Mouse (Mus musculus): ENCODE measurements around the gene Tfap2e. TPM values are rescaled to one million over a fixed set of nuclear protein-coding genes. Genes with fewer than 3 reads are reported as not detected.

Tfap2e gene
- polyA plus RNA-seq, 1 experiment from 2014 or later, result not detected

DNA sequence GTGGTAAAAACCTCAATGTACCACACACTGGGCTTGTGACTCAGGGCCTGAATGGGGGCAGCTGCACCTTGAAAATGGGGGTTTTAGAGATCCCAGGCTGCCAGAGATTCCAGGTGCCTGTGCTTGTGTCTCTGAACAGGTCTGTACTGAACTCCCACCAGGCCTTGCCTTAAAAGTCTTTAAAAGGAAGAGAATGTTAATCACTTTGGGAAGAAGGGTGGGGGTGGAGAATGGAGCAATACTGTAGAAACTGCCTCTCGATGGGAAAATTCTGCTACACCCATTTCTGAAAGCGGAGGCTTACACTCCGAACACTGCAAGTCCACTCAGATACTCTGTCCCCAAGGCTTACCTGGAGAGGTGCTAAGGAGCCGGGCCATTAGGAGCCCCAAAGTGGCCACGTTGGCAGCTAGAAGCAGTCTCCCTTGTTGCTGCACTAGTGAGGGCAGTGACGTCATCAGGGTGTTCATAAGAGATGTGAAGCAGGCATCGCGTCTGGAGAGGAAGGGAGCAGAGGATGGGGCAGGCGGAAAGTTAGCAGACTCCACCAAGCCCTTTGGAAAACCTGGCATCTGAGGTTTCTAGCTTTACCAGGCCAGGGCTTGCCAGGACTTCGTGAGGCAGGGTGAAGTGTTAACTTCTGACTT is 10.3 kb upstream of the Tfap2e start:
- 80% methylated on average over 10 of the region's 10 CpGs for WGBS

DNA sequence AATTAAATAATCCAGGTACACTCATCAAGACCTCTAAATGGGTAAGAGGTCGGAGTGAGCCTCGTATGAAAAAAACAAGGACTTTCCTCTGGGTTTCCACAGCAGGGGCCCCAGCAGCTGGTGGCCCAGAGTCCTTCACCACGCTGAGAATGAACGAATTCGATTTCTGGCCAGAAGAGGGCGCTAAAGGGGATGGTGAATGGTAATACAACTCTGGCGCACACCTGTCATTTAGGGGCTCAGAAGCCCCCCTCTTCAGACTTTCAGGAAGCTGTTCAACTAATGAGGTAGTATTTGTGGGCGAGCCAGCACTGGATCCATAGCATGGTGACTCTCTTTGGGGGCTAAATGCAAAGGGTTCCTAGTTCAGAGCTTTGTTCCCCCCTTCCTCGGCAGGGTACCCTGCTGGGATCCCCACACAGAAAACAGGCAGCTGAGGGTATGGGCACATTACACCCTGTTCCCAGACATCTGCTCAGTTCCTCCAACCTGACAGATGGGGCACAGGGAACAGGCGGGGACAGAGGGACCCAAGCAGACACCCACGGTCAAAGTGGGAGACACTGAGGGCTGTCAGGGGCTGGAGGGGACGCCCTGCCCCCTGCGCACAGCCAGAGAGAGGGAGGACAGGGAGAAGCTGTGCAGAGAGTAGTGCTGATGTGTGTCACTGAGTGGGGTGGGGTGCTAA is 9.6 kb upstream of the Tfap2e start:
- no peak overlapping the region for H3K4me3 ChIP-seq (ENCODE audit: low read length)
- peaks cover 21% of the 10 kb centered on the region for H3K36me3 ChIP-seq (ENCODE audit: control insufficient read depth, insufficient read depth, low read length)
- H3K9ac ChIP-seq (ENCODE audit: low read depth, low read length), result no peak overlapping the region
- no peak overlapping the region for H3K27ac ChIP-seq (ENCODE audit: low read length)
- WGBS, result 41% methylated on average over 13 of the region's 13 CpGs
- H3K4me2 ChIP-seq (ENCODE audit: low read depth, low read length), result no peak overlapping the region
- no peak for ATAC-seq
- H3K27me3 ChIP-seq (replicated peaks; ENCODE audit: control insufficient read depth, insufficient read depth, low read length), result no peaks in the 10 kb centered on the region
- H3K9me3 ChIP-seq (ENCODE audit: control insufficient read depth, low read length), result no peaks in the 10 kb centered on the region
- H3K4me1 ChIP-seq (ENCODE audit: control insufficient read depth, insufficient read depth, low read length), result peaks cover 17% of the 10 kb centered on the region

More for the DNA sequence above, 10.3 kb upstream of the Tfap2e start:
- no peak for ATAC-seq
- Histone ChIP-seq H3K9ac (ENCODE audit: low read depth, low read length) (no peak overlapping the region), H3K27me3 (replicated peaks; ENCODE audit: control insufficient read depth, insufficient read depth, low read length) (no peaks in the 10 kb centered on the region), H3K4me1 (ENCODE audit: control insufficient read depth, insufficient read depth, low read length) (peaks cover 17% of the 10 kb centered on the region), H3K9me3 (ENCODE audit: control insufficient read depth, low read length) (no peaks in the 10 kb centered on the region), H3K4me3 (ENCODE audit: low read length) (no peak overlapping the region), H3K27ac (ENCODE audit: low read length) (no peak overlapping the region), H3K4me2 (ENCODE audit: low read depth, low read length) (no peak overlapping the region), H3K36me3 (ENCODE audit: control insufficient read depth, insufficient read depth, low read length) (peaks cover 21% of the 10 kb centered on the region)

DNA sequence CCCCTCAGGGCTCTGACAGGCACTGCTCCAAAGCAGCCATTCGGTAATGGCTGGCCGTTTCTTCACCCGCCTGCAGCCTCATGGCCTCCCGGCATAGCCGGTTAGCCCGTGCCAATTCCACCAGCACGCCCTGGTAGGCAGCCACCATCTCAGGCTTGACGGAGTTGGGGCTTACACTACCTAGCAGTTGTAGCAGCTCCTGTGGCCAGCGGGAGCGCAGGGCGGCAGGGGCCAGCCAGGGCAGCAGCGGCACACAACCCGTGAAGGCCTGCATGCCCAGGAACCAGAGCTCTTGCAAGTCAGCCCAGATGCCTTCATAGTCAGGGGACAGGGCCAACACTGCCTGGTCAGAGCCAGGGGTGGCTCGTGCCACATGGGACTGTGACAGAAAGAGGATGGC is 8.8 kb upstream of the Tfap2e start:
- Histone ChIP-seq H3K27me3 (replicated peaks; ENCODE audit: control insufficient read depth, insufficient read depth, low read length) (no peaks in the 10 kb centered on the region), H3K4me1 (ENCODE audit: control insufficient read depth, insufficient read depth, low read length) (peaks cover 11% of the 10 kb centered on the region), H3K4me3 (ENCODE audit: low read length) (no peak overlapping the region), H3K4me2 (ENCODE audit: low read depth, low read length) (no peak overlapping the region), H3K9me3 (ENCODE audit: control insufficient read depth, low read length) (no peaks in the 10 kb centered on the region), H3K36me3 (ENCODE audit: control insufficient read depth, insufficient read depth, low read length) (peaks cover 21% of the 10 kb centered on the region), H3K9ac (ENCODE audit: low read depth, low read length) (no peak overlapping the region), H3K27ac (ENCODE audit: low read length) (no peak overlapping the region)
- no peak for ATAC-seq
- 91% methylated on average over 14 of the region's 14 CpGs for WGBS

DNA sequence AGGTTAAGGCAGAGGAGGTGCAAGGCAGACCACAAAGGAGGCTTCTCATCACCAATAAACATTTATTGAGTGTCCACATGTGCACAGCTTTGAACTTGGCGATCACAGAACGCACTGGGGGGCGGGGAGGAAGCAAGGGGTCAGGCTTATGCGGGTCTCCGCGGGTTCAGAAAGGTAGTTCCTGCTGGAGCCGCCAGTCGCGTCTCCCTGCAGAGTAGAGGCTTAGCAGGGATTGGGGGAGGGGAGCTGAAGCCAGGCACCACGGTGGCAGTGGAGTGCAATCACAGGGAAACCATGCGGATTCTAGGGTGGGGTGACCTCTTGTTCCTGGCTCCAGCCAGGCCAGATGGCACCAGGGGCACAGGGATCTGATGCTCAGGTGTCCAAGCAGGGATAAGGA is 7.7 kb upstream of the Tfap2e start:
- Histone ChIP-seq H3K27me3 (replicated peaks; ENCODE audit: control insufficient read depth, insufficient read depth, low read length) (peaks cover 4% of the 10 kb centered on the region; the same call in 1 of the 2 replicates), H3K4me2 (ENCODE audit: low read depth, low read length) (no peak overlapping the region), H3K36me3 (ENCODE audit: control insufficient read depth, insufficient read depth, low read length) (peaks cover 19% of the 10 kb centered on the region), H3K4me1 (ENCODE audit: control insufficient read depth, insufficient read depth, low read length) (0 out of 2 replicates have a peak, but pooled peaks cover 2% of the 10 kb centered on the region), H3K9me3 (ENCODE audit: control insufficient read depth, low read length) (no peaks in the 10 kb centered on the region), H3K9ac (ENCODE audit: low read depth, low read length) (no peak overlapping the region), H3K4me3 (ENCODE audit: low read length) (no peak overlapping the region), H3K27ac (ENCODE audit: low read length) (no peak overlapping the region)
- ATAC-seq, result no peak
- 16% methylated on average over 11 of the region's 11 CpGs for WGBS

DNA sequence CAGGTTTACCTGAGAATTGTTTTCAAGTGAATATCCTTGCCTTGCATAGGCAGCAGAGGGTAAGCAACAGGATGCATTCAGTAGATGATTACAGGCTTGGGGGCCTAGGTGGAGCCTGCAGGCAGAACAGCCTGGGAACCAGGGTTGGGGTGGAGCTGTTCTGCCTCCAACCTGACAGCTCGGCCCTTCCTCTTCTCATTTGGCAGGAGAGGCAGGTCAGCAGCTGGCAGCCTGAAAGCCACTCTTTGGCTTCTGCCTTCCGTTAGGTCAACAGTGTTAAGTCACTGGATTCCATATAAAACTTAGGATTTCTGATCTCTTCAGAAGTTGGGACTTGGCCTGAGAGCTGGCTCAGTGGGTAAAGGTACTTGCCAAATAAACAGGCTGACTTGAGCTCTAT is 6.9 kb upstream of the Tfap2e start:
- H3K27me3 ChIP-seq (replicated peaks; ENCODE audit: control insufficient read depth, insufficient read depth, low read length), result peaks cover 11% of the 10 kb centered on the region
- ATAC-seq, result no peak
- H3K9me3 ChIP-seq (ENCODE audit: control insufficient read depth, low read length), result no peaks in the 10 kb centered on the region
- H3K36me3 ChIP-seq (ENCODE audit: control insufficient read depth, insufficient read depth, low read length), result peaks cover 15% of the 10 kb centered on the region
- H3K9ac ChIP-seq (ENCODE audit: low read depth, low read length), result no peak overlapping the region
- H3K27ac ChIP-seq (ENCODE audit: low read length), result no peak overlapping the region
- no peak overlapping the region for H3K4me2 ChIP-seq (ENCODE audit: low read depth, low read length)
- WGBS, result 54% methylated on average over 2 of the region's 2 CpGs
- H3K4me3 ChIP-seq (ENCODE audit: low read length), result no peak overlapping the region
- H3K4me1 ChIP-seq (ENCODE audit: control insufficient read depth, insufficient read depth, low read length), result 0 out of 2 replicates have a peak, but pooled peaks cover 2% of the 10 kb centered on the region

DNA sequence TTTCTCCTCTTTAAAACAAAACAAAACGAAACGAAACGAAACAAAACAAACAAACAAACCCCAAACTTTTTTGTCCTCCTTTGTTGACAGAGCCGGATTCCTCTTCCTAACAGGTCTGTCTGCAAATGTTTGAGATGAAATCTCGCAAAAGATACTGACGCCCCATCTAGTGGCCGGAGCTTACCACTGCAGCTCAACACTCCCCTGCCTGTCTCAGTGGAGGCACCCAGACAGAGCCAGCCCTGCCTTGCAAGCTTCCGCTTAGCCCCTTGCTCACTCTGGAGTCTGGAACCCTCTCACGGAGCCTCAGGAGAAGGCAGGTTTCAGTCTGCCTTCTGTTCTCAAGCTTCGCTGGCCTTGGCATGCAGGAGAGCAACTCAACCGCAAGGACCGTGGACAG is 5.4 kb upstream of the Tfap2e start:
- Histone ChIP-seq H3K4me2 (ENCODE audit: low read depth, low read length) (0 out of 2 replicates have a peak overlapping the region, but pooled peaks have one; percentile 26), H3K4me1 (ENCODE audit: control insufficient read depth, insufficient read depth, low read length) (0 out of 2 replicates have a peak, but pooled peaks cover 2% of the 10 kb centered on the region), H3K36me3 (ENCODE audit: control insufficient read depth, insufficient read depth, low read length) (peaks cover 12% of the 10 kb centered on the region), H3K9ac (ENCODE audit: low read depth, low read length) (peak overlapping the region; percentile 48; the same call in 1 of the 2 replicates), H3K9me3 (ENCODE audit: control insufficient read depth, low read length) (no peaks in the 10 kb centered on the region), H3K4me3 (ENCODE audit: low read length) (no peak overlapping the region), H3K27ac (ENCODE audit: low read length) (no peak overlapping the region), H3K27me3 (replicated peaks; ENCODE audit: control insufficient read depth, insufficient read depth, low read length) (peaks cover 23% of the 10 kb centered on the region)
- ATAC-seq, result peak; percentile 75
- 2% methylated on average over 12 of the region's 12 CpGs for WGBS

DNA sequence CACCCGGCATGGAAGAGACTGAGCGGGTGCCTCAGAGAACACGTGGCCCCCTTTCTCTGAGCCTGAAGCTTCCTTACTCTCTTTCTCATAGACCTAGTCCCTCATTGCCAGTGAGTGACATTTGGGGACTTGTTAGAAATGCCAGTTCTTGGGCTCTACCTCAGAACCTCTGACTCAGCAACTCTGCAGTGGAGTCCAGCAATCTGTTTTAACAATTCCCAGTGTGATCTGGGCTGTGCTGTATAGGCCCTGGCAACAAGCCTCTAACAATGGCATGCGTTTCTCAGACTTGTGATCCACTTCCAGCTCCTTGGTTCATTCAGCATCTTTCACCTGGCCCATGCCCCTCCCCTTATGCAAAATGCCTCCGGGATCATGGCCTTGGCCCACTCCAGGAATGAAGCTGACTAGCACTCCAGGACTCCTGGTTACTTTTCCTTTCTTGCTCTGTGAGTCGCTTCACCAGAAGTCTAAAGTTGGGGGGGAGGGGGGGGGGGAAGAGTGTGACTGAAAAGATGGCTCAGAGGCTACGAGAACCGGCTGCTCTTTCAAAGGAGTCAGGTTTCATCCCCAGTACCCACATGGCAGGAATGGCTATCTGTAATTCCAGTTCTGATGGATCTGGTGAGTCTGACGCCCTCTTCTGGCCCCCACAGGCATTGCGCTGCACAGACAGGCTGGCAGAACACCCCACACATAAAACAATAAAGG is 4.1 kb upstream of the Tfap2e start:
- WGBS, result 22% methylated on average over 10 of the region's 10 CpGs
- ATAC-seq, result no peak
- H3K9ac ChIP-seq (ENCODE audit: low read depth, low read length), result no peak overlapping the region

DNA sequence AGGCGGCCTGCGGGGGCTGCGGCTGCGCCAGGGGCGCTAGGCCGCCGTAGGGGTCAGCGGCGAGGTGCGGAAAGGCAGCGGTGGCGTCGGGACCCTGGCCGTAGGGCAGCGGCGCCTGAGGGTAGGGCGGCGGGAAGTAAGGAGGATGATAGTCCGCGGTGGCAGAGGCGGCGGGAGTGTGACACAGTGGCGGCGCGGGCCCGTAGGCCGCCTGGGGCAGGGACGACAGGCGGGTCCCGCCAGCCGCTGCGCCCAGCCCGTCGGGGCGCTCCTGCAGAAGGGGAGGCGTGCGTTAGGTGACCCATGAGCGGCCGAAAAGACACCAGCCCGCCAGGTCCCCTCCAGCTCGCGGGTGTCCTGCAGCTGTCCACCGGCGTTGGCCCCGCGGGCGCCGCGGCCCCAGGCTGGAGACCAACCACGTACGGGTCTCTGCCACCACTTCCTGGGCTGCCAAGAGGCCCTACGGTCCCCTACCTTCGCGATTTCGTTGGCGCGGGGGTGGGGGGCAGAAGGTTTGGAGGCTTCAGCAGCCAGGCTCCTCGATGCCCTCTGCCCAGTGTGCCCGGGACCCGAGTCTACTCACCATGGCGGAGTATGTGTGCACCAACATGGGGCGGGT is 549 bp downstream of the Tfap2e start:
- H3K4me3 ChIP-seq (ENCODE audit: low read length), result peak overlapping the region; percentile 42
- 2% methylated on average over 61 of the region's 62 CpGs for WGBS
- peaks cover 10% of the 10 kb centered on the region for H3K4me1 ChIP-seq (ENCODE audit: control insufficient read depth, insufficient read depth, low read length)
- H3K27ac ChIP-seq (ENCODE audit: low read length), result no peak overlapping the region
- peak overlapping the region; percentile 38; the same call in 1 of the 2 replicates for H3K9ac ChIP-seq (ENCODE audit: low read depth, low read length)
- H3K9me3 ChIP-seq (ENCODE audit: control insufficient read depth, low read length), result no peaks in the 10 kb centered on the region
- H3K4me2 ChIP-seq (ENCODE audit: low read depth, low read length), result peak overlapping the region; percentile 60
- peaks cover 78% of the 10 kb centered on the region for H3K27me3 ChIP-seq (replicated peaks; ENCODE audit: control insufficient read depth, insufficient read depth, low read length)
- ATAC-seq, result peak; percentile 57
- H3K36me3 ChIP-seq (ENCODE audit: control insufficient read depth, insufficient read depth, low read length), result no peaks in the 10 kb centered on the region

More for the DNA sequence above, 4.1 kb upstream of the Tfap2e start:
- Histone ChIP-seq H3K36me3 (ENCODE audit: control insufficient read depth, insufficient read depth, low read length) (peaks cover 7% of the 10 kb centered on the region), H3K4me2 (ENCODE audit: low read depth, low read length) (no peak overlapping the region), H3K27ac (ENCODE audit: low read length) (no peak overlapping the region), H3K4me3 (ENCODE audit: low read length) (no peak overlapping the region), H3K27me3 (replicated peaks; ENCODE audit: control insufficient read depth, insufficient read depth, low read length) (peaks cover 36% of the 10 kb centered on the region), H3K4me1 (ENCODE audit: control insufficient read depth, insufficient read depth, low read length) (peaks cover 11% of the 10 kb centered on the region), H3K9me3 (ENCODE audit: control insufficient read depth, low read length) (no peaks in the 10 kb centered on the region)
